Mouse (Mus musculus) embryonic facial prominence, embryonic 11.5 days (tissue): ENCODE results near the gene Dnase1. TPM values are rescaled to one million over a fixed set of nuclear protein-coding genes. Genes with fewer than 3 reads are reported as not detected.
"Not testable (repeated sequence)": the region's sequence is repeated elsewhere in the genome, so short reads cannot be mapped to it uniquely, and the experiment has no call there.

ENCODE experiments used
- ATAC-seq: fragments of 200-750 bp; cut with Nextera tagmentation; replicated peaks from 2 replicates; pipeline ENCODE4 v1.8.0; 2017; ENCODE audit warnings: low read depth; ENCODE audit not compliant: insufficient number of reproducible peaks, low FRiP score, low TSS enrichment
- DNase-seq: peaks from one replicate; pipeline ENCODE4 v3.0.0-alpha.2; 2015; ENCODE audit warnings: low spot score
- H3K27ac ChIP-seq: fragments of 300-500 bp; sonication (generic); replicated peaks from 2 replicates; pipeline ENCODE4 v1.5.1; 2014; ENCODE audit warnings: mild to moderate bottlenecking, low read depth, low read length, control low read depth
- H3K27me3 ChIP-seq: fragments of 300-500 bp; sonication (generic); 2 replicates; pipeline ENCODE4 v1.6.1; 2014; ENCODE audit warnings: mild to moderate bottlenecking, low read length, moderate library complexity, mixed read lengths; ENCODE audit not compliant: control insufficient read depth, insufficient read depth
- H3K36me3 ChIP-seq: fragments of 300-500 bp; sonication (generic); replicated peaks from 2 replicates; pipeline ENCODE4 v1.6.1; 2014; ENCODE audit warnings: low read depth, mild to moderate bottlenecking, low read length, moderate library complexity, mixed read lengths; ENCODE audit not compliant: control insufficient read depth, insufficient read depth
- H3K4me1 ChIP-seq: fragments of 300-500 bp; sonication (generic); 2 replicates; pipeline ENCODE4 v1.6.1; 2014; ENCODE audit warnings: low read length, mixed read lengths; ENCODE audit not compliant: control insufficient read depth, insufficient read depth
- H3K4me2 ChIP-seq: fragments of 300-500 bp; sonication (generic); 2 replicates; pipeline ENCODE4 v1.6.1; 2014; ENCODE audit warnings: low read depth, mild to moderate bottlenecking, control low read depth, low read length, moderate library complexity
- H3K4me3 ChIP-seq: fragments of 300-500 bp; sonication (generic); 2 replicates; pipeline ENCODE4 v1.5.1; 2014; ENCODE audit warnings: low read depth, low read length, control low read depth
- H3K9ac ChIP-seq: fragments of 300-500 bp; sonication (generic); replicated peaks from 2 replicates; pipeline ENCODE4 v1.6.1; 2014; ENCODE audit warnings: mild to moderate bottlenecking, control low read depth, low read length
- H3K9me3 ChIP-seq: fragments of 300-500 bp; sonication (generic); replicated peaks from 2 replicates; pipeline ENCODE4 v1.6.1; 2016; ENCODE audit warnings: mild to moderate bottlenecking, low read length, inconsistent platforms, mixed read lengths; ENCODE audit not compliant: control insufficient read depth
- WGBS: fragments of 180-500 bp; shearing (Covaris S2); extraction: QIAGEN DNeasy Blood & Tissue Kit; methylation state at CpG from one replicate; pipeline ENCODE4 v1.1.7; 2014; 5-methylcytosine and 5-hydroxymethylcytosine counted together
- microRNA-seq: library from miRNA; unstranded; fragments of <30 nt; microRNA quantifications from one replicate; pipeline ENCODE4, GENCODE M21; 2016; ENCODE audit warnings: borderline number of aligned reads
- polyA plus RNA-seq: library from polyadenylated mRNA; unstranded; fragments of >200 nt; fragmentation: Nextera tagmentation; extraction: Ambion mirVana; gene quantifications from 2 replicates; pipeline ENCODE4 v1.2.1, GENCODE M21; 2014

Dnase1 gene
- polyA plus RNA-seq, 1 experiment from 2014 or later, result 5.0 TPM

DNA sequence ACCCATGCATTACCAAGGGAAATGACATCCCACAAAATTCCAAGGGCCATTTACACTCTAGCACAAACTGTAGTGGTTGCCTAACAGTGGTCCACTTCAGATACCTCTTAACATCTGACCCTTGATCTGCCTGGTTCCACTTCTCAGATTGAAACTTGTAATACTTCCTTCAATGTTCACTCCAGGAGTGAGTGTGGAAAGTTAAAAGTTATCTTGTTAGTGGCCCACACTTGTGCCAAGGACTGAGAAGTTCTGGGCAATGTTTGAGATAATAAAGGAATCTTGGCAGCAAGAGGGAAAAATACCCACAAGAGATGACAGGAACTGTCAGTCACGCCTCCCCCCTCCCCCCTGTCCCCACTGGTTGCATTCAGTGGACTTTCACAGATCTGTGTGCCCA is 42.9 kb downstream of the Dnase1 start:
- WGBS, result 83% methylated on average over 1 of the region's 1 CpGs
- Histone ChIP-seq H3K36me3 (peaks cover 8% of the 10 kb centered on the region), H3K9ac (no peak overlapping the region), H3K4me2 (no peak overlapping the region), H3K9me3 (no peaks in the 10 kb centered on the region), H3K4me3 (no peak overlapping the region), H3K4me1 (no peaks in the 10 kb centered on the region), H3K27me3 (no peaks in the 10 kb centered on the region), H3K27ac (no peak overlapping the region)
- DNase-seq, result no peak
- no peak for ATAC-seq

DNA sequence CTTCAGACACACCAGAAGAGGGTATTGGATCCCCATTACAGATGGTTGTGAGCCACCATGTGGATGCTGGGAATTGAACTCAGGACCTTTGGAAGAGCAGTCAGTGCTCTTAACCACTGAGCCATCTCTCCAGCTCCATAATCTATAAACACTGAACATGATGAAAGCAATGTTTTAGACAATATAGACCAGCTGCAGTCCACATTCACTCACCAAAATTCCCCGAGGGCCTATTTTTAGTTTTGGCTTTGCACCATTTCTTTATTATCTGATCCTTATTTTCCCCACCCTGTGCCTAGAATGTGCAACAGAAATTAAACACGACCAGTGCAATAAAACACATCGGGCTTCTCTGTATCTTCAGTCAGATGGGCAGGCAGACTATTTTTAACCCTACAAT is 43.7 kb downstream of the Dnase1 start:
- not testable (repeated sequence) for H3K9me3 ChIP-seq

DNA sequence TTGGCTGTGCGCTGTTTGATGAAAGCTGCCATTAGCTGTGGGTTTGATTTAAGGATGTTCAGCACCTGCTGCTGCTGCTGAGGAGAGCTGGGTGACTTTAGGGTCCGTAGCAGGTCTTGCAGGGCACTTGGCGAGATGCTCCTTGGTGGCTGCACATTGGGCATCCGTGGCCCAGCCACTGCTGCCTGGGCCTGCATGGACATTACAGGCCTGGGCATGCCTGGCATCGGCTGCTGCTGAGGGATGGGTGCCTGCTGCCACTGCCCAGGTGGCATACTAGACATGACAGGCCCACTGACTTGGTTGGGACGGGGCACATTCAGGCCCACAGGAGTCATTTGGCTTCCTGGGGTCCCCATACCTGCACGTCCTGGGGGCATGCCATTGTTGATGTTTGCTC is 48.3 kb downstream of the Dnase1 start:
- 95% methylated on average over 7 of the region's 7 CpGs for WGBS
- no peak overlapping the region for H3K4me2 ChIP-seq
- no peak overlapping the region for H3K9ac ChIP-seq
- H3K36me3 ChIP-seq, result peaks cover 27% of the 10 kb centered on the region
- no peak for ATAC-seq
- H3K4me3 ChIP-seq, result no peak overlapping the region
- no peaks in the 10 kb centered on the region for H3K9me3 ChIP-seq
- no peaks in the 10 kb centered on the region for H3K27me3 ChIP-seq
- no peak for DNase-seq
- H3K27ac ChIP-seq, result no peak overlapping the region
- no peaks in the 10 kb centered on the region for H3K4me1 ChIP-seq

More for the DNA sequence above, 43.7 kb downstream of the Dnase1 start:
- not testable (repeated sequence) for H3K27ac ChIP-seq, ATAC-seq, DNase-seq, H3K4me2 ChIP-seq, H3K4me1 ChIP-seq, H3K4me3 ChIP-seq, H3K27me3 ChIP-seq, H3K9ac ChIP-seq
- WGBS, result 78% methylated on average over 3 of the region's 3 CpGs
- H3K36me3 ChIP-seq, result peaks cover 15% of the 10 kb centered on the region

DNA sequence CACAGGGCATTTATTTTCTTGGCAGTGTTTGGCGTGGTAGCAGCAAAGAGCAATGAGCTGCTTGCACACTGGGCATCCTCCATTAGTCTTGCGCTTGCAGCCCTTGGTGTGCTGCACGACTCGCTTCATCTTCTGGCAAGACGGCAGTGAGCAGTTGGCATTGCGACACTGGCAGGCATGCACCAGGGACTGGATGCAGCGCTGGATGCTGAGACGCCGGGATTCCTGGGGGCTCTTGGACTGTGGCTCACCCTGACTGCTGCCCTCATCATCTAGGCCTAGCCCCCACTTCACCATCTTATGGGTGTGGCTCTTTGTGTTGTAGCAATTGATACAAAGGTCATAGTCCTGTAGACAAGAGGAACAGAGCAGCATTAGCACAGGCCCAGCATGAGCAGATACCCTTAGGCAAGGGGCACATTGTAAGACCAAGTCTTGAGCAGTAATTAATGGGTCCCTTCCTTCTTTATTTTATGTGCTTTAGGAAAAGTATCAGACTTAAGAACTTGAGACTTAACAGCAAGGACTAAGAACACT is 49.2 kb downstream of the Dnase1 start:
- ATAC-seq, result no peak
- no peak overlapping the region for H3K4me3 ChIP-seq
- H3K4me1 ChIP-seq, result no peaks in the 10 kb centered on the region
- H3K36me3 ChIP-seq, result peaks cover 34% of the 10 kb centered on the region
- no peak overlapping the region for H3K4me2 ChIP-seq
- no peaks in the 10 kb centered on the region for H3K27me3 ChIP-seq
- H3K9me3 ChIP-seq, result no peaks in the 10 kb centered on the region
- no peak overlapping the region for H3K27ac ChIP-seq
- WGBS, result 95% methylated on average over 9 of the region's 9 CpGs
- no peak for DNase-seq
- no peak overlapping the region for H3K9ac ChIP-seq

DNA sequence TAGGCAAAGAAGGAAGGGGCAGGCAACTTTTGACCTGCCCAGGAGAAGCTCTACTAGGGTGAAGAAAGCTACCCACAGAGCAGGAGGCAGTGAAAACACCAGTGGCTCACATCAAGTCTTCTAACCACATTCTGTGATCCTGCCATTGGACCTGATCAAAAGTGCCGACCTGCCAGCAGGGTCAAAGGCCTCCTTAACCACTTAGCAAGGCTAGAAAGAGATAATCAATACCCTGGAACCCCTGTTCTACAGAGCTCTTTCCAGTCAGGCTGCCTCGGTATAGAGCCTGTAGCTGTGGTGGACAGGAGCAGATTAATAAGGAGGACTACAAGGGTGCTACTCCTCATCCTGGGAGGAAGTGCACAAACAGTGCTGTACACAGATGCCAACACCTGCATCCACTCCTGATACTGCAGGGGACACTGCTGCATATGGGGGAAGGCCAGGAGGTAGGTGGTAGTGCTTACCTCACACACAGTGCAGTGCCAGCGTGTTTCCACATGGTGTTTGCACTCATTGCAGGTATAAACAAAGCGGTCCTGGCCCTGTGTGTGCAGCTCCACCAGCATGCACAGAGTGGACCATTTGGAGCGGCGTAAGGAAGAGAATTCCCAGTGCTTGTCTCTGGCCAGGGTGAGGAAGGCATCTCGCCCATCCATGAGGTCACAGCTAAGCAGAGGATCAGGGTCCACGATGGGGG is 50.6 kb downstream of the Dnase1 start:
- Histone ChIP-seq H3K4me1 (no peaks in the 10 kb centered on the region), H3K4me2 (no peak overlapping the region), H3K4me3 (no peak overlapping the region), H3K27ac (no peak overlapping the region), H3K9ac (no peak overlapping the region), H3K9me3 (no peaks in the 10 kb centered on the region), H3K27me3 (no peaks in the 10 kb centered on the region), H3K36me3 (peaks cover 38% of the 10 kb centered on the region)
- WGBS, result 91% methylated on average over 8 of the region's 8 CpGs
- DNase-seq (no peak), ATAC-seq (no peak)

Small RNA genes lying within 50 kb of the gene (microRNA-seq; reads per million reads assigned to microRNA genes)
- not detected for gene Gm23413

Other genes starting within 250 kb of the Dnase1 start
- 0.11 and 0.78 TPM in 2 replicates for gene Olfr15, start 206.1 kb upstream of the Dnase1 start, polyA plus RNA-seq
- gene Zfp174, start 189.7 kb upstream of the Dnase1 start, polyA plus RNA-seq, result 1.3 TPM in 2 replicates
- gene Naa60, start 164.6 kb upstream of the Dnase1 start, polyA plus RNA-seq, result 53.3 and 55.7 TPM in 2 replicates
- gene Zfp597, start 152.4 kb upstream of the Dnase1 start, polyA plus RNA-seq, result 6.8 and 7.3 TPM in 2 replicates
- gene Gm20695, start 152.3 kb upstream of the Dnase1 start, polyA plus RNA-seq, result 1.6 and 4.4 TPM in 2 replicates
- 5.3 and 6.9 TPM in 2 replicates for gene 1700037C18Rik, start 128.3 kb upstream of the Dnase1 start, polyA plus RNA-seq
- 27.3 and 32.0 TPM in 2 replicates for gene Cluap1, start 128.1 kb upstream of the Dnase1 start, polyA plus RNA-seq
- 0.76 and 0.91 TPM in 2 replicates for gene Nlrc3, start 60.3 kb upstream of the Dnase1 start, polyA plus RNA-seq
- 25.2 and 25.3 TPM in 2 replicates for gene Slx4, start 33.2 kb upstream of the Dnase1 start, polyA plus RNA-seq
- 92.4 and 98.8 TPM in 2 replicates for gene Trap1, start 40.9 kb downstream of the Dnase1 start, polyA plus RNA-seq
- 32.1 and 32.4 TPM in 2 replicates for gene Crebbp, start 177.1 kb downstream of the Dnase1 start, polyA plus RNA-seq